Mouse (Mus musculus) central nervous system, embryonic 18 days (tissue): Measurements from ENCODE around the gene Tas2r106. TPM values are rescaled to one million over a fixed set of nuclear protein-coding genes. Genes with fewer than 3 reads are reported as not detected.

Experiments
- polyA plus RNA-seq: library from polyadenylated mRNA; depleted of rRNA; stranded (reverse); fragments of >200 nt; gene quantifications from 2 replicates; pipeline ENCODE4 v1.2.3, GENCODE M21; 2012; rRNA removed

Gene Tas2r106
- polyA plus RNA-seq = not detected in 2 replicates

GRCm38 (mm10) chr6:131678786-131679185 is at the start of gene Tas2r106:
Gene Tas2r106, minus strand, starts transcription at chr6:131678886.

GRCm38 (mm10) chr6:131689963-131690362 is 11.3 kb upstream of the Tas2r106 start, which contains the start of gene Tas2r114:
Gene Tas2r114, minus strand, starts transcription at chr6:131690063.

GRCm38 (mm10) chr6:131687395-131687794 is 8.7 kb upstream of the Tas2r106 start, which contains the start of gene Tas2r105:
Gene Tas2r105, minus strand, starts transcription at chr6:131687495.

GRCm38 (mm10) chr6:131685644-131686043 is 7.0 kb upstream of the Tas2r106 start, which contains the start of gene Tas2r104:
Gene Tas2r104, minus strand, starts transcription at chr6:131685744.

GRCm38 (mm10) chr6:131660049-131660448 is 18.6 kb downstream of the Tas2r106 start, which contains the start of gene Tas2r107:
Gene Tas2r107, minus strand, starts transcription at chr6:131660149.

GRCm38 (mm10) chr6:131630812-131631211 is 47.9 kb downstream of the Tas2r106 start, which contains the start of gene Tas2r130:
Gene Tas2r130, minus strand, starts transcription at chr6:131630912.

Other genes starting within 250 kb of the Tas2r106 start
- gene 5430401F13Rik, start 192.5 kb downstream of the Tas2r106 start, polyA plus RNA-seq = not detected in 2 replicates
- gene Gm6619, start 192.5 kb downstream of the Tas2r106 start, polyA plus RNA-seq = not detected in 2 replicates
- not detected in 2 replicates for gene Tas2r130, start 48.0 kb downstream of the Tas2r106 start, polyA plus RNA-seq
- not detected in 2 replicates for gene Tas2r107, start 18.7 kb downstream of the Tas2r106 start, polyA plus RNA-seq
- not detected in 2 replicates for gene Tas2r104, start 6.9 kb upstream of the Tas2r106 start, polyA plus RNA-seq
- not detected in 2 replicates for gene Tas2r105, start 8.6 kb upstream of the Tas2r106 start, polyA plus RNA-seq
- not detected in 2 replicates for gene Tas2r114, start 11.2 kb upstream of the Tas2r106 start, polyA plus RNA-seq